Mouse (Mus musculus): ENCODE results near the gene Hoxd11.

The Hoxd11 gene

DNA sequence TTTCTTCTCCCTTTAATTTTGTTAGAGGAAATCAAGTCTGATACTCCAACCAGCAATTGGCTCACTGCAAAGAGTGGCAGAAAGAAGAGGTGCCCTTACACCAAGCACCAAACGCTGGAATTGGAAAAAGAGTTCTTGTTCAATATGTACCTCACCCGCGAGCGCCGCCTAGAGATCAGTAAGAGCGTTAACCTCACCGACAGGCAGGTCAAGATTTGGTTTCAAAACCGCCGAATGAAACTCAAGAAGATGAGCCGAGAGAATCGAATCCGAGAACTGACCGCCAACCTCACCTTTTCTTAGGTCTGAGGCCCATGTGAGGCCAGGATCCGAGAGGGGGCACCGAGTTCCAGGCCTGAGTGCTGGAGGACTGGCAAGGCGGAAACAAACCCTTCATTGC is 14.7 kb downstream of the Hoxd11 start:
- Histone ChIP-seq H3K36me3 (ENCODE audit: control insufficient read depth, insufficient read depth, low read length, poor library complexity, severe bottlenecking) (no peaks in the 10 kb centered on the region), H3K27me3 (ENCODE audit: control insufficient read depth, insufficient read depth, low read length, poor library complexity, severe bottlenecking) (no peaks in the 10 kb centered on the region; the same call in 1 of the 2 replicates)
- DNase-seq (ENCODE audit: low read depth, low spot score) = no peak

DNA sequence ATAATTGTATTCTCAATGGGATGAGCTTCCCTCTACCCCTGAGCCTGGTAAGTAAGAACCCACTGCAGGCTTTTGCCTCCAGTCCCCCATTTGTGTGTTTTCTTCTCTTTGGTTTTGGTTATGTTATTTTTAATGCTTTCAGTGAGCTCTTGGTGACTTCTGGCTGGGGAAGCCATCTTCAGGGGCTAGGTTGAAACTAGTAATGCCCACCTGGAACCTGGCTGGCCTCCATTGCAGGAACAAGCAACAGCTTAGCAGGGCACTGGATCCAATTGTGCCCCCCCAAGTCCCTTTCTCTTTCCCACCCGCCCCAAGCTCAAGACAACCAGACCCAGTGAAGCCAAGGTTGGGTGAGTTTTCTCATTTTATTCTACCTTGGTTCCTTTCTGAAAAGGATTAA is 16.0 kb downstream of the Hoxd11 start:
- H3K27me3 ChIP-seq (ENCODE audit: control insufficient read depth, insufficient read depth, low read length, poor library complexity, severe bottlenecking) = no peaks in the 10 kb centered on the region; the same call in none of the 2 replicates
- H3K36me3 ChIP-seq (ENCODE audit: control insufficient read depth, insufficient read depth, low read length, poor library complexity, severe bottlenecking) = no peaks in the 10 kb centered on the region
- DNase-seq (ENCODE audit: low read depth, low spot score) = no peak

DNA sequence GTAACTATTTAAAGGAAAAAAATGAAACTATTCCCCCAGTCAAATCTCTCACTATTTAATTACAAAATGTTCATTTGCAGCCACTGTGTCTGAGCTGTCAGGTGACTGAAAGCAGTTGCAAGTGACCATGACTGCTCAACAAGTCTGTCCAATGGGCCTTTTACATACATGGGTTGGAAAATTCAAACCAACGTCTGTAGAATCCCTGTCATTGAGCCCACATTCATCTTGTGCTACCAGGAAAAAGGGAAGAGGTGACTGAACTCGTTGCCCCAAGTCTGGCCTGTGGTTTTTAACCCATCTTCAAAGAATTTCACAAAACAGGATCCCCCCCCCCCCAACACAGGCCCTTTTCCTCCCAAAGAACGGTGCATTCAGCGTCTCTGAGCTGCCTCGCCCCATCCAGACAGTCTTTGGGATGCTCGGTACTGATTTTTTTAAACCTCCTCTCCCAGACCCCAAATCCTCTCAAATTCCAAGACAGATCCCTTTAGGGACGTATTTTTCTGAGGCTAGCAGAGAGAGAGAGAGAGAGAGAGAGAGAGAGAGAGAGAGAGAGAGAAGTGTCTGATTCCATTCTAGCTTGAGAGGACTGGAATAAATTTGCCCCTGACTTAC is 16.6 kb downstream of the Hoxd11 start:
- H3K36me3 ChIP-seq (ENCODE audit: control insufficient read depth, insufficient read depth, low read length, poor library complexity, severe bottlenecking) = no peaks in the 10 kb centered on the region
- no peak for DNase-seq (ENCODE audit: low read depth, low spot score)
- H3K27me3 ChIP-seq (ENCODE audit: control insufficient read depth, insufficient read depth, low read length, poor library complexity, severe bottlenecking) = no peaks in the 10 kb centered on the region; the same call in none of the 2 replicates

DNA sequence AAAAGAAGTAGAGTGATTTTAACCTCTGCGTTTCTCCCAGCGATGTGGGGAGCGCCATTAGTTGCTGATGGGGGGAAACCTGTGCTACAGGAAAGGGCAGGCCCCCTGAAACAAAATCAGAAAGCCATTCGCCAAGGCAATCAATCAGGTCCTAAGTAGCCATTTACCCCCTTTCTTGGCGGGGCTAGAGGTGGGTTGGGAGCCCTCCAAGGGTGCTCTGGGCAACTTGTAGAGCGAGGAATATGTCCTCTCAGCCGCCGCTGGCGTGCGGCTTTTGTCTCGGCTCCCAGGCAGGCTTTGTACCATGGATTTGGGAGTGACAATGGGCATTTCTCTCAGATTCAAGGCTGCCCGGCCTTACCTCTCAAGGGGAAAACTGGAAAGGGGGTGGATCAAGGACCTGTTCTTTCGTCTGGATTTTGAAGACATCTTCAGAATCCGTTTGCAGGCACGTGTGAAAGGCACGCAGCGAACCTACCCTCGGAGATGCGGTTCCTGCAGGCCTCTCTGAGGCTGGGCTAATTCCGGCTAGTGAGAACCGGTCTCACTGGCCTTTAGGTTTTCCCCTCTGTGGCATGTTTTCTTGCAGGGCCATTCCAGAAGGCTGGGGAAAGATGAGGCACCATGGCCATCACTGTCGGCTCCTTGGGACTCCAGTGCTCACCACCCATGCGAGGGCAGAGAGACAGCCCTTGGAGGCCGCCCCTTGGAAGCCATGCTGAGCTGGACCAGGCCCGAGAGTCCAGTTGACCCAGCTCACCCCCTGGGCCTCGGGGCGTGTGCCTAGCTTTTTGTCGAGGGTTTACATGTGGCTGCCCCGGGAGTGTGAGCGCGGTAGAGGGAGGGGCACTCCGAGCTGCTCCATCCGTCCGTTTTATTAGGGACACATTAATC is 17.3 kb downstream of the Hoxd11 start:
- Histone ChIP-seq H3K27me3 (ENCODE audit: control insufficient read depth, insufficient read depth, low read length, poor library complexity, severe bottlenecking) (no peaks in the 10 kb centered on the region; the same call in none of the 2 replicates), H3K36me3 (ENCODE audit: control insufficient read depth, insufficient read depth, low read length, poor library complexity, severe bottlenecking) (no peaks in the 10 kb centered on the region)
- DNase-seq (ENCODE audit: low read depth, low spot score) = no peak

DNA sequence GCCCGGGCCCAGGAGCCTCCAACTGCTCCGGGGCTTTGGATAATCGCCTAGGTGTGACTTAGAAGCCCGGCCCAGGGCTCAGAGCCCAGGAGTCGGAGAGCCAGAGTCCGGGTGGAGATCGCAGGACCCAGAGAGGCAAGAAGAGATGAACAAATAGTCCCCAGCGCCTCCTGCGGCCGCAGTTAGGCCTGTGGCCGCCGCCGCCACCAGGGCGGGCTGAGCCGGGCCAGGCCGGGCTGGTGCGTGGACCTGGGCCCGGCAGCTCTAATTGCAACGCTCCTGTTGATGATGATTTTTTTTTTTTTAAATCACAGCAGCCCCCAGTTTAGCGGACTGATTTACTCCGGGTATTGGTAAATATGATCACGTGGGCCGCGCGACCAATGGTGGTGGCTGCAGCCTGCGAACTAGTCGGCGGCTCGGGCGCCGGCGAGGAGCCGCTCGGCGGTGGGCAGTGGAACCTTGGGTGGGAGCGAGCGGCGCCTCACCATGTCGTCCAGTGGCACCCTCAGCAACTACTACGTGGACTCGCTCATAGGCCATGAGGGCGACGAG is 18.3 kb downstream of the Hoxd11 start, which contains the start of gene Hoxd9:
Hoxd9 (plus strand) TSS at position 161 of the 555 bp plus-strand sequence.
- DNase-seq (ENCODE audit: low read depth, low spot score) = no peak
- no peaks in the 10 kb centered on the region; the same call in none of the 2 replicates for H3K27me3 ChIP-seq (ENCODE audit: control insufficient read depth, insufficient read depth, low read length, poor library complexity, severe bottlenecking)
- no peaks in the 10 kb centered on the region for H3K36me3 ChIP-seq (ENCODE audit: control insufficient read depth, insufficient read depth, low read length, poor library complexity, severe bottlenecking)

DNA sequence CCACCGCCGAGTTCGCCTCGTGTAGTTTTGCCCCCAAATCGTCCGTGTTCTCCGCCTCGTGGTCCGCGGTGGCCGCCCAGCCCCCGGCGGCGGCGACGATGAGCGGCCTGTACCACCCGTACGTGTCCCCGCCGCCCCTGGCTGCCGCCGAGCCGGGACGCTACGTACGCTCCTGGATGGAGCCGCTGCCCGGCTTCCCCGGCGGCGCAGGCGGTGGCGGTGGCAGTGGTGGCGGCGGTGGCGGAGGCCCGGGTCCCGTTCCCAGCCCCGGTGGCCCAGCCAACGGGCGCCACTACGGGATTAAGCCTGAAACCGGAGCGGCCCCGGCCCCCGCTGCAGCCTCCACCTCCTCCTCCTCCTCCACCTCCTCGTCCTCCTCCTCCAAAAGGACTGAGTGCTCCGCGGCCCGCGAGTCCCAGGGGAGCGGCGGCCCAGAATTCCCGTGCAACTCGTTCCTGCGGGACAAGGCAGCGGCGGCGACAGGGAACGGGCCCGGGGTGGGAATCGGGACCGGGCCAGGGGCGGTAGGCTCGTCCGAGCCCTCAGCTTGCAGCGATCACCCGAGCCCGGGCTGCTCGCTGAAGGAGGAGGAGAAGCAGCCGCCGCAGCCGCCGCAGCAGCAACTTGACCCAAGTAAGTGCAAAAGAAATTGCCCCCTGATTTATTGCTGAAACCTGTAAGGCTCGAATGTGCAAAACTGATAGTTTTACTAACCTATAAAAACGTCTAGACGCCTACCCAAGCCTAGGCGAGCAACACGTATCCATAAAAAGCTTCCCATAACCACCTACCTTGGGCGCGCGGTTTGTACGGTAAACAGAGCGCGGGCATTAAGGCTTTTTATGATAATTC is 19.1 kb downstream of the Hoxd11 start:
- H3K27me3 ChIP-seq (ENCODE audit: control insufficient read depth, insufficient read depth, low read length, poor library complexity, severe bottlenecking) = no peaks in the 10 kb centered on the region; the same call in none of the 2 replicates
- DNase-seq (ENCODE audit: low read depth, low spot score) = no peak
- H3K36me3 ChIP-seq (ENCODE audit: control insufficient read depth, insufficient read depth, low read length, poor library complexity, severe bottlenecking) = no peaks in the 10 kb centered on the region

DNA sequence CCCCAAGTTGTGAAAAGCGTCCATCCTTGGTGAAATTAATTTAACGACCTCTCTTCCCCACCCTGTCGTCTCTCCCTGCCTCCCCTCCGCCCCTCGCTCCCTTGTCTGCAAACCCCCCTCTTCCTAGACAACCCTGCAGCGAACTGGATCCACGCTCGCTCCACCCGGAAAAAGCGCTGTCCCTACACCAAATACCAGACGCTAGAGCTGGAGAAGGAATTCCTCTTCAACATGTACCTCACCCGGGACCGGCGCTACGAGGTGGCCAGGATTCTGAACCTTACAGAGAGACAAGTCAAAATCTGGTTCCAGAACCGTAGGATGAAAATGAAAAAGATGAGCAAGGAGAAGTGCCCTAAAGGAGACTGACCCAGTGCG is 19.7 kb downstream of the Hoxd11 start:
- no peak for DNase-seq (ENCODE audit: low read depth, low spot score)
- H3K27me3 ChIP-seq (ENCODE audit: control insufficient read depth, insufficient read depth, low read length, poor library complexity, severe bottlenecking) = no peaks in the 10 kb centered on the region; the same call in none of the 2 replicates
- H3K36me3 ChIP-seq (ENCODE audit: control insufficient read depth, insufficient read depth, low read length, poor library complexity, severe bottlenecking) = no peaks in the 10 kb centered on the region

DNA sequence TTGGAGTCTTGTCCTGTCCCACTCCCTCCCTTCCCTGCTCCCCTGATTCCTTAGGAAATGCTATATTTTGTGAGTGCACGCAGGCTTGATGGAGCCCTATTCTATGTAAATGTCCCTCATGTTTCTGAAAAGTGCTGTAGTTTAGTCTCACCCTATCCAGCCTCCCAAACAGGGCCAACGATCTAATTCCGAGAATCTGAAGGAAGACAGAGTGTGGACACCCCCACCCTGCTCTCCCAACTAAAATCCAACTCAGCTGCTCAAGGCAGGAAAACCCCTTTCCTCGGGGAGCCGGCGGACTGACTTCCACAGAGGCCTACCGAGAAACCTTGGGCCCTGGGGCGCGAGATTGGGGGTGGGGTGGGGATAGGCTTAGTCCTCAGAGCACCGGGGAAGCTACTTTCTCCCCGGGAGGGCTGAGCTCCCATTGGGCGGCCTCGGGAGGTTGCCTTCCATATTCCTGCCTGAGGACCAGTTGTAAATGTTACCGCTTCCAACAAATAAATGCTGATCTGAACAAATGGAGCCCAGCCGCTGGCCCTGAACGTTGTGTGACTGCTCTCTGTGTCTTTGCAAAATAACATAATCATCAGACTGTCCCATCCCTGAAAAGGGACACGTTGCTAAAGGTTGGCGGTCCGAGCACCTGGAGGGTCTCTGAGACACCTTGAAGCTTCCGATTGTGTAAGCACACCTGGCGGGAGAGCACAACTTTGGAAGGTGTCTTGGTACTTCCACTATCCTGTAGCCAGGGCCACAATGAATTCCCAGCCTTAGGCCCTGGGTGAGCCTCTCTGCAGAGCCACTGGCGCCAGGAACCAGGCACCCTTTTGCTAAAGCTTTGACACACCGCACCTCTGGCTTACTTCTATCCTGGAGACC is 20.5 kb downstream of the Hoxd11 start:
- Histone ChIP-seq H3K36me3 (ENCODE audit: control insufficient read depth, insufficient read depth, low read length, poor library complexity, severe bottlenecking) (no peaks in the 10 kb centered on the region), H3K27me3 (ENCODE audit: control insufficient read depth, insufficient read depth, low read length, poor library complexity, severe bottlenecking) (no peaks in the 10 kb centered on the region; the same call in none of the 2 replicates)
- no peak for DNase-seq (ENCODE audit: low read depth, low spot score)

DNA sequence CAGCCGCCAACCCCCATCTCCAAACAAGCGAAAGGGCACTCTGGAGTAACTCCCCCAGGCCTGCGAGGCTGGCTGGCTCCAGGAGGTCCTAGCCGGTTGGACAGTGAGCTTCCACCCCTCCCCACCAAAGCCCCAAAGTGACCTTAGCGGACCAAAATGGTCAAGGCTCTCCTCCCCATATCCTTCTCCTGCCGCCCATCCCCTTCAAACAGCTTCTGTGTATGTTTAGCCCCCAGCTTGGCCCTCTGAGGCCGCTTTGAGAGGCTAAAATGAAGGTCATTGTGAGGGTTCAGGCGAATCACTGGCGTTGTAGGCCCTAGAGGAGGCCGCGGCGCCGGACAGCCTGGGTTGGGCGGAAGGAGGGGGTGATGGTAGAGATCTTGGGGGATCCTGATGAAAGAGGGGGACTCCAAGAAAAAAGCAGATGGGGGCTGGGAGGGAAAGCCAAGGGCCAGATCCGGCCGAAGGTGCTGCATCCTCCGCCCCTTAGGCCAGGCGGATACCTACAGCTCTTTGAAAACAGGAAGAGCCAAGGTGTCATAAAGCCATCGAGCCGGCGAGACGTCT is 21.3 kb downstream of the Hoxd11 start:
- Histone ChIP-seq H3K27me3 (ENCODE audit: control insufficient read depth, insufficient read depth, low read length, poor library complexity, severe bottlenecking) (no peaks in the 10 kb centered on the region; the same call in none of the 2 replicates), H3K36me3 (ENCODE audit: control insufficient read depth, insufficient read depth, low read length, poor library complexity, severe bottlenecking) (no peaks in the 10 kb centered on the region)
- DNase-seq (ENCODE audit: low read depth, low spot score) = no peak

DNA sequence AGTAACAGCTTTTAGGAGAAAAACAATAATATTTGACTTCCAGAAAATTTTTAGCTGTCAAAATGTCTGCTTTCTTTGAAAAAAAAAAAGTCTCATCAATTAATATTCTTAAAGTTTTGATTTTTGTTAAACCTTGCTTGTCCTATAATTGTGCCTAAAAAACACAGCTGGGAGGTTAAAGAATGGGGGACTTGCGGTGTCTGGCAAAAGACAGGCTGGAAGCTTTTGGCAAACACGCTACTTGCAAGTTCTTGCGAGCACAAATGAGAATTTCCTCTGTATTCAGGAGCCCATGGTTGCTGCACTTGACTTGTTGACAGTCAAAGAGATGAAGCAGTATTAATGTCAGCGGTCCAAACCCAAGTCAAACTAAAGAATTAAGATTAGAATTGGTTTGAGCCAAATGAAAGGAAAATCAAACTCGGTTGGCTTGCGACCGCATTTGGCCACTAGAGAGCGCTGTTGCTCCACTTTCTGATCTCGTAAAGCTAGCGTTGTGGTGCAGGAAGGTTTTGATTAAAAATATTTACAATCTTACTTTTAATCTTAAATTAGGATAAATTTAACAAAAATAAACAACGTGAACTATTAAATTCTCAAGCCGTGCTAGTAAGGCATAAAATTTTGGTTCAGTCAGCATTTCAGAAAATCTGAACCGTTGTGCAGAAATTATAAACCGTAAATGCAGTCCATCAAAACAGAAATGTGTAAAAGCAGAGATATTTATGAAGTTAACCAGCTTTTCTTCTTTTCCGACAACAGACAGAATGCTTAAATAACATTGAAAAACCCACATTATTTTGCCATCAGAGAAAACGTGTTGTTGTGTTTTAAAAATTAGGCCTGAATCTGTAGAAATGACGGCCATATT is 22.8 kb downstream of the Hoxd11 start:
- DNase-seq (ENCODE audit: low read depth, low spot score) = peak; percentile 74
- peaks cover 3% of the 10 kb centered on the region for H3K27me3 ChIP-seq (ENCODE audit: control insufficient read depth, insufficient read depth, low read length, poor library complexity, severe bottlenecking)
- H3K36me3 ChIP-seq (ENCODE audit: control insufficient read depth, insufficient read depth, low read length, poor library complexity, severe bottlenecking) = no peaks in the 10 kb centered on the region

DNA sequence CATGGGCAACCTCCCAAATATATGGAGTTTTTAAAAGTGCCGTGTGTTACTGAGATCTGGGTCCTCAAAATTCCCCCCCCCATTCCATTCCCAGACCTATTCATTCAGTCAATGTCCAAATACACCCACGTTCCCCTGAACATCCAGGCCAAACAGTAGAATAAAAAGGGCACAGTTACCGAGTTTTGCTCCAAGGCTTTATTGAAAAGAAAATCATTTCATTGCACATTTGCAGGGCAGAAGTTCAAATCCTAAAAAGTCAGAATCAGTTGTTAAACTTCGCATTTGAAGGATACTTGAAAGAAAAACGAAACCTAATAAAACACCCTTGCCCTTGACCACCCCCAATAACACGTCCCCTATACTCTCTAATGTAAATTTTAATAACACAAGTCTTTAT is 23.5 kb downstream of the Hoxd11 start:
- Histone ChIP-seq H3K36me3 (ENCODE audit: control insufficient read depth, insufficient read depth, low read length, poor library complexity, severe bottlenecking) (no peaks in the 10 kb centered on the region), H3K27me3 (ENCODE audit: control insufficient read depth, insufficient read depth, low read length, poor library complexity, severe bottlenecking) (peaks cover 3% of the 10 kb centered on the region)
- no peak for DNase-seq (ENCODE audit: low read depth, low spot score)

DNA sequence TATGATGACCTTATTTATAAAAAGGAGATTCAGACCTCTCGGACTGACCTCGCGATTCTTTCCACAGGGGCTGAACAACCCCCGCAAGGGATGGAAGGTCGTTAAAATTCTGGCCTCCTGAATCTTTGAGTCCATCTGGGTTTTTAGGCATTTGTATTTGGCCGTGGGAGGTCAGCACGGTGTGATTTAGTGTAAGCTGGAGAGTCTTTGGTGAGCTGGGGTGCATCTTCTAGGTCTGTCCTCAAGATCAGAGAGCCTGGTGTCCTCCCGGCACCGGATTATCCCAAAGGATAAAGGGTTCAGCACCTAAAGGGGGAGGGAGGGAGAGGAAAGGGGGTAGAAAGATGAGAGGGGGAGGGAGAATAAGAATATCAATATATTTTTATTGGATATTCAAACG is 24.0 kb downstream of the Hoxd11 start:
- Histone ChIP-seq H3K27me3 (ENCODE audit: control insufficient read depth, insufficient read depth, low read length, poor library complexity, severe bottlenecking) (peaks cover 3% of the 10 kb centered on the region), H3K36me3 (ENCODE audit: control insufficient read depth, insufficient read depth, low read length, poor library complexity, severe bottlenecking) (no peaks in the 10 kb centered on the region)
- no peak for DNase-seq (ENCODE audit: low read depth, low spot score)

Measured in splenic B cell, adult 2 months (primary cell).